Mouse (Mus musculus): ENCODE data around the gene Fam92b.

- TF ChIP-seq POU5F1 (IDR thresholded peaks at IDR 0.05; ENCODE audit: borderline replicate concordance, low read length): no peak
- no peak for TF ChIP-seq CTCF (conservative IDR thresholded peaks at IDR 0.05; ENCODE audit: low read length)
- TF ChIP-seq NANOG (IDR thresholded peaks at IDR 0.05; ENCODE audit: borderline replicate concordance, low read length): no peak
These were observed 24.1 kb upstream of the Fam92b start for GRCm38 (mm10) chr8:120201351-120201750.

Measured in E14TG2a.4 (cell line).